Mouse (Mus musculus) T-helper 2 cell (primary cell): ENCODE measurements around the gene Slc1a1.

Source experiments
- in situ Hi-C: fragments of 300-600 bp; cut with MboI, MseI; formaldehyde crosslinking; loops from one replicate; pipeline ENCODE4 v1.15.1; 2025; ENCODE audit warnings: high pct_unique_total_duplicates

Gene Slc1a1

DNA sequence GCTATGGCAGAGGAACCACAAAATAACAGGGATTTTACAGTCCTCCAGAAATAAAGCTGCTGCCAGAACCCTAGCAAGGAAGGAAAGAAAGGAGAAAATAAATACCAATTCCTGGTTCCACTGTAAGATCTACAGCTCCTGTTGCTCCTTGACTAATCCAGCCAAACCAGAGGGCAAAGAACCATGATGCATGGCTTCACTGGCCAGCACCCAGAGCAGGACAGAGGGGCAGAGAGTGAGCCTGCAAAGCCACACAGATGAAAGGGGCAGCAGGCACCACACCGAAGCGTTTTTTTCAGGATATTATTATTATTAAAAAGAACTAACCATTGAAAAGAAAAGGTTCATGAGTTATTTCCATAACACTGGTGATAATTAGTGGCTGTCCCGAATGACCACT, 17.2 kb downstream of the Slc1a1 start:
- in situ Hi-C loops: loop anchor here (5.0 kb wide), 1 partner anchor 90 kb away; no protein-coding TSS in a partner anchor

DNA sequence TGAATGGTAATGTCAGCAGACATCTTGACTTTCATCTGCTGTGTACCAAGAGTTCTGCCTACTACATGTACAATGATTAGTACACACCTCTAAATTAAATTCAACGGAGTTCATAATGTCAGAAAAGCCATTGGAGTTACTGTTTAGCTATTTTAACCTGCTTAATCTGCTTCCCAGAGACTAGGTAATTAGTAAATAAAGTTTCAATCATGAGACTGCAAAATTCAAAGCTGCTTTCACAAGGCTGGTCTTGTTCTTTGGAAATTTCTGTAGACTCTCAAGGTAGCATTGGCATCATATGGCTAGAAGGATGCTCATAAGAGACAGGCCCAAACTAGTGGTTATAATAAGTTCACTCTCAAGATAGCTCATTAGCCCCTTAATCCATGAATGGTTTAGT, 20.0 kb downstream of the Slc1a1 start:
- in situ Hi-C loops: loop anchor here (5.0 kb wide), 1 partner anchor 87 kb away; no protein-coding TSS in a partner anchor

DNA sequence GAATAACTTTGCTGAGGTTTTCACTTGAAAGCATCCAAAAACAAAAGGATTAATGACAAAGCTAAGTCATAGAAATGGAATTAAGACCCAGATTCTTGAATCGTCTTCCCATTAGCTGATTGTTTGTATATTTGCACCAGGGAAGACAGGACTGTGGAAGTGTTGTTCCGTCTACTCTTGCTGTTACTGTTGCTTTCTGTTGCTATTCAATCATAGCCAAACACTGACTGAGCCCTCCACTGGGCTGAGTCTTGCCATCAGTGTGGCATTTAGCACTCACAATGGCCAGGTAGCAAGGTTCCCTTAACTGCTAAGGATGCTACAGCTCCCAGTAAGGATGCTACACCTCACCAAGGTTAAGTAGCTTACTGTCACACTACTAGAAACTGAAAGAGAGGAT, 25.4 kb downstream of the Slc1a1 start:
- in situ Hi-C loops: no loop called here

DNA sequence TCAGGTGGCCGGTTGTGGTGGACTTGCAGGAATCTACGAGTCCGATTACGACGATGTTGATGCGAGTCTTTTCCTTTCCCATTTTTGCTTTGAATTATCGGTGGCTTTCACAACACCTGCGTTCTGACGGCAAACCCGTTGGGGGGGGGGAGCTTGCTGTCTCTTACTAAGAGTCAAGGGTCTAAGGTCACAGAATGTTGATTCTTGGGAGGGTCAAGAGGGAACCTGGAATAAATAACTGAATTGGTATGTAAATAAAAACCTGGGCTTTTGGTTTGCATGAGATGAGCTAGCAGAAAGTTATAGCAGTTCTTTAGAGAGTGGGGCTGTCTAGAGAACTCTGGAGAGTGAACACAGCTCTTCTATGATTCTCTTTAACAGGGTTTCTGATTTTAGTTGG, 28.8 kb downstream of the Slc1a1 start:
- in situ Hi-C loops: no loop called here

DNA sequence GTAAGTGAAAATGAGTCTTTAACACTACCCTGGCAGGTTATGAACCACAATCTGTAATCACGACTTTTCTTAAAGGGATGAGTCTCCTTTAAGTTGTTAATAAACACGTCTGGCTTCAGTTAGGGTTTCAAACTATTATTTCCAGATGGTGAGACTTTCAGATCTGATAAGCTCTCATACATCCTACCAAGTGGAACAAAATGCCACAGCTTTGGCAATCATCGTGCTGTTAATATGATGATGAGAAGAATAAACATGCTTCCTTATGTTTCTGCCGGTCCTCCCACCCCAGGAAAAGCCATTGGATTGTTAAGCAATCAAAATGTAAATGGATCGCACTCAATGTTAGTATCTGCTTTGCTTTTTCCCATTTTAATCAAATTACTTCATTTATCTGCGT, 30.1 kb downstream of the Slc1a1 start:
- in situ Hi-C loops: no loop called here

DNA sequence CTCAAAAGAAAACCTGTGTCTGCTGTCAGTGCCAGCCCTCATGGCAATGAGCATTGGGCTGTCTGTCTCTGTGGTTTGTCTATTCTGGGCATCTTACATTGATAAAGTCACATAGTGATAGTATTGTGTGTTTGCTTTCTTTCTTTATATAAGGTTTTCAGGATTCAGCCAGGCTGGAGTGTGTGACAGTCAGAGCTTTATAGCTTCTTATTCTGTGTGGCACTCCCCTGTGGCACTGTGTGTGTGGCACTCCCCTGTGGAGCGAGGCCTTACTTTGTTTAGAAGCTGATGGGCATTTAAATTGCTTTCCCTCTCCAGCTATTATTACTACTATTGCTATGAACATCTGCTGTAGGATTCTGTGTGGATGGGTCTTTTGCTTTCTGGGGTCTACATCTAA, 30.7 kb downstream of the Slc1a1 start:
- in situ Hi-C loops: no loop called here

DNA sequence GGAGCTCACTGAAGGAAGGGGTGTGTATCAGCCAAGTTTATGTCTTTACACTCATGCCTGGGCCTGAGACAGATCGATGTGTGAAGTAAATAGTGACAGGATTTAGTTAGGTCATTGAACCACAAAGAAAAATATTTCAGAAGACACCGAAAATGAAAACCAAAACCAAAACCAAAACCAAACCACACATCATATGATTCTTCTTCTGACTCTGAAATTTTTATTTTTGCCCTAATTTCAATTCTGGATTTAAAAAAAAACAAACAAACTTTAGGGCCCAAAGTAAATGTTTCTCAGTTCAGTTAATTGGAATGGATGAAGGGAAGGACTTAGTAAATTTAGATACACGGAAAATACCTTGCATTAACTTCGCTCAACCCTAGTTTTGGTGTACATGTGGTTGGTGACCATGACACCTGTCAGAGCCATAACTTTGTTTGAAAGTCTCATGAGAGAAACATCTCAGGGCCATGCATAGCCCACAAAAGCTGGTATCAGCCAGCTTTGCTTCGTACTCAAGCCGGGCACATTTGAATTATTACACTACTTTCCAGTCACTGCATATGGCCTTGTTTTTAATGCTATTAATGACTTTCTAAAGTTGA, 34.5 kb downstream of the Slc1a1 start:
- in situ Hi-C loops: no loop called here

DNA sequence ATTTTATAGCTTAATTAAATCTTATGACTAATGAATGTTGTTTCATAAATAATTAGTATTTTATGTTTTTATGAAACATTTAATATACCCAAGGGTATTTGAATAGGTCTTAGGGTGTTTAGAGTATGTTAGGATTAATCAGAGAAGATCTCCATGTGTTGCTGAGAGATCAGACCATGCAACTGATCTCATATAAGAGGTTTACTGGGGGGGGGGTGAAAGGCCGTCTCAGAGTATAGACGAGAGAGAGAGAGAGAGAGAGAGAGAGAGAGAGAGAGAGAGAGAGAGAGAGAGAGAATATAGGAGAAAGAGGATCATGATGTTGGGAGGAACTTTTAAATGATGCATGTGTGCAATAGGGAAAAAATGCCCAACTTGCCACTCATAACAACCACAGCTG, 35.5 kb downstream of the Slc1a1 start:
- in situ Hi-C loops: no loop called here

DNA sequence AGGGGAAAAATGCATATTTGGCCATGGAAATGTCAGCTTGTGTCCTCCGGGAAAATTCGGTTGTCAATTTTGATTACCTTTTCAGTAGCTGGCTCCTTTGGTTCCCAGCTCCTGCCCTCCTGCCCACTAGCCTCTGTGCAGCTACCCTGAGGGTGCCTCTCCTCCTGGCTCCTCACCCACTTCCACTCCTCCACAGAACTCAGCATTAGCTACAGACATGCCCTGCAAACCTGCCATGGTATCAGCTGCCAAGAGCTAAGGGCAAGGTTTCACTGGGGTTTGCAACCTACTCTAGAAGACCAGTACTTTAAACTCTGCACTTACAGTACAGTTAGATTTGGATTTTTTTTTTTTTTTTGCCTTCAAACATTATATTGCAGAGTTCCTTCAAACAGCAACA, 44.6 kb downstream of the Slc1a1 start:
- in situ Hi-C loops: no loop called here

DNA sequence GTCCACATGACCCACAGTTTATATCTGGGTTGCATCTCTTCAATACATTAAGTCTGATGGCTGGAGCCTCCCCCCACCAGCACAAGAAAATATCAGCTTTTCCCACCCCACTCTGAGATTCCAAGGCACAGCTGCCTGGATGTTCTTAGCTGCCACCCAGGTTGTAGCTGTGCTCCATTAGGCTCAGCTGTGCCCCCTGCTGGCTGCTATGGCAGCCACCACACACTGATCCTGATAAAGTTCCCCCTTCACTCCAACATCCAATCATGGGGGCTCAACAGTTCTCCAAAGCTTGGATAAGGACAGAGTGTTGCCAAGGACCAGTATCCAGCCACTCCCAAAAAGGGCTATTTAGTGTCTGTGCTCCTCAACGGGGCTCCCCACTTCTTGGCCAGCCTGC, 48.3 kb downstream of the Slc1a1 start:
- in situ Hi-C loops: no loop called here

DNA sequence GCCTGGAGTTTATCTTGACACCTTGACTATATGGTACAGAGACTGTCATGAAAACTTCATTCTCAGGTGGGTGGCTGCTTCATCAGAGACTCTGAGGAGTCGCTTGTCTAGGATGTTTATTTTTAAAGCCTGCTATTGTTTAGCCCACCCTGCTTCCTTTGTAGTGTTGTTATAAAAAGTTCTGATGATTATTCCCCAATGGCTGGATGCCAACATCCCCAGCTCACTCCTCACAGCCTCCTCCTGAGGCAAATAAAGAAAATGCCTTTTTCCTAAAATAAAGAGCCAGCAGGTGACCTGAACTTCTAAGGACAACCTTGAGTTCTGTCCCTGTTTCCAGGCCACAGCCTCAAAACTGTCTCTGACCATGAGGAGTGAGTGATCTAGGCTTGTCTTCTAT, 53.6 kb downstream of the Slc1a1 start:
- in situ Hi-C loops: no loop called here

DNA sequence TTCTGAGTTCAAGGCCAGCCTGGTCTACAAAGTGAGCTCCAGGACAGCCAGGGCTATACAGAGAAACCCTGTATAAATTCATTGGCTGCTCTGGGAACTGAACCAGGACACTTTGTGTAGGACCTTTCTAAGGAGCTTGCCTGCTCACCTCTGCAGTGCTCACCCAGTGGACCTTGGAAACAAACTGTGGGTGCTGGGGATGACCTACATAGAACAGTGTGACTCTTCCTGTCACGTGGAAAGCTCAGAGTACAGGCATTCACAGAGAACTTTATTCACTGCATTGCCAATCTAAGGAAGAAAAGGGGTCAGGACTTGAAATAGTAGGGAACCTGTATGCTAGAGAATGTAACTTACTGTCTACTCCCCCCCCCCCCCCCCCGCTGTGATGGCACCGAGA, 54.4 kb downstream of the Slc1a1 start:
- in situ Hi-C loops: no loop called here

DNA sequence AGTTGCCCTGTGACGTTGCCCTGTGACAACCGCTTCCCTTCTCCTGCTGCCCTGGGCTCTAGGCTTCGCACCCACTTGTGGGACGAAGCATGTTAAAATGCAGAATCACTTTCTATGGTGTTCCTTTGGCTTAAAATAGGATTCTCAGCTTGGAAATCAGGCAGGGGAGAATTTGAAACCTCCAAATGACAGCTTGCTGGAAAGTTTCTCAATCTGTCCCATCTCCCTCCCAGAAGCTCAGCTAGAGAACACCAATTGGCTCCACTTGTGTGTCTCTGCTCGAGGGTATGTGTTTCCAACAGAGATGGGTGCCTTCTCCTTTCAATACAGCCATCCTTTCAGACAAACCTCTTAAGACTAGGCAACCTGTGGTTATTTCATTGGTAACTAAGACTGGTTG, 56.4 kb downstream of the Slc1a1 start:
- in situ Hi-C loops: no loop called here

DNA sequence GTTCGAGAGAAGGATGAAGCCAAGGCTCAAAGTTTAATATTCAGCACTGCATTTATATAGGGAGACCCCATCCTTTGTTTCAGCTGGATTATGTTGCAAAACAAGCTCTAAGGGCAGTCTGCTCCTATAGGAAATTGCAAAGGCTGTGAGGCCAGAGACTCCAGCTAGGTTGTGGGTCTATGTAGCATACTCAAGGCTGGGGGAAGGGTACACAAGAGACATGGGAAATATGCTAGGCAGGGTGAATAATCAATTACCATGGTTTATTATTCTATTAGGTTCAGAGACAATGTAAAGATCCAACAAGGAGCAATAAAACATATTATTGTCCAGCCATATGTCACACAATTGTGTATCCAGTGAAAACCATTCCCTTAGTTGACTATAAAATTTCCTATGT, 57.0 kb downstream of the Slc1a1 start:
- in situ Hi-C loops: no loop called here

DNA sequence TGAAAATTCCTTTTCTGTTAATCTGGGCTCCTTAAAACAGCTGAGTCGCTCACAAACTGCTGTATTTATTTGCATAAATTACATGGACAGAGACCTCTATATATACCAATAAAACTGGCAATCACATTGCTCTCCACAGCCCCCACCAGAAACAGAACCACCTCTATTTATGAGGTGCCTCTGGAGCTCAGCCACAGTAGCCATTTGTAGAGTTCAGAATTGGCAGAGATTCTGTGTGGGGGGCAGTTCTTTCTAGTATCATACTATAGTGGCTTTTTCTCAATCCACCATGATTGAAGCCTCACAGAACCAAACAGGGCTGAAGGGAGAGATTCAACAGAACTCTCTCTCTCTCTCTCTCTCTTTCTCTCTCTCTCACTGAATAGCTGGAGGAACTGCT, 61.8 kb downstream of the Slc1a1 start:
- in situ Hi-C loops: no loop called here

DNA sequence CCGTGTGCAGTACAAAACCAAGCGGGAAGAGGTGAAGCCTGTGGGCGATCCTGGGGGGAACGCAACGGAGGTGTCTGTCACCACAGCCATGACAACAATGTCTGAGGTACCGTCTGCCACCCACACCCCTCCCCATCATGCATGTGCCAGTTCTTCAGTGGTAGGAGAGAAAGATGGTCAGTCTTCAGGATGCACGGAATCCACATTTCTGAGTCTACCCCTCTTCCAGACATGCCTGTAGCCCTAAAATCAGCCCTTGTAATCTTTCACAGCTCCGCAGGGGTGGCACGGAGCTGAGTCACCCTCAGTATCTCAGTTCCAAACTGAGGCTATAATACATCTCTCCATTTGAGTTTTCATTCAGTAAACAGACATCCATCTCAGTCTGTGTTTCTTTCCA, 62.6 kb downstream of the Slc1a1 start:
- in situ Hi-C loops: no loop called here

DNA sequence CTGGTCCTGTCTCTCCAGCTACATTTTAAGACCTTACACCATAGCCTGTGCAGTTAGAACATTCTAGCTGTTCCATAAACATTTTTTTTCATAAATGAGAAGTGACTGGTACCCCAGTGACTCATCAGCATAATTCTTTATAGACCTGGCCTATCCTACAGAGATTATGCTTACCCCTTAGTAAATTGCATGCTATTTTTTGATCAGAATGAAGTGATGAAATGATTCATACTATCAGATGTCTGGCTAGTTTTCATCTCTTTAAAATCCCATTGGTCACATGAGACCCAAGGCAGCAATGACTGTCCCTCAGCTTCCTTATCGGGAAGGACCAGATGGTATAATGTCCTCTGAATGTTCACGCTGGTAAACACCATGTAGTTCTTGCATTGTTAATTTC, 65.9 kb downstream of the Slc1a1 start:
- in situ Hi-C loops: no loop called here

DNA sequence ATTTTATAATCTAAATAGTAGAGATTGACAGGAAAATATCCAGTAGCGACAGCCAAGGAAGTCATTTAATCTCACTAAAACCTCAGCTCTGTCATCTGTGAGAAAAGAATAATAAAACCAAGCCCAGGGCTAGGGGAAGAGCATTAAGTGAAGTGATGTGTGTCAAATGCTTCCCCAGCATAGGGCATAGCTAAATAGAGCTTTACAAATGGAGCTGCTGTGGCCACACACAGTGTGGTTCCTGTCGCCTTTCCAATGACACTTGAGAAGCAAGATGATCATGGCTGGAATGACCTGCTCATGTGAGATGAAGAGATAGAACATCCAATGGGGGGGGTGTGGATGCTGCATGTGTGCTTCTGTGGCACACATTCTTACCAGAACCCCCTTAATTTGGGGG, 67.3 kb downstream of the Slc1a1 start:
- in situ Hi-C loops: no loop called here

DNA sequence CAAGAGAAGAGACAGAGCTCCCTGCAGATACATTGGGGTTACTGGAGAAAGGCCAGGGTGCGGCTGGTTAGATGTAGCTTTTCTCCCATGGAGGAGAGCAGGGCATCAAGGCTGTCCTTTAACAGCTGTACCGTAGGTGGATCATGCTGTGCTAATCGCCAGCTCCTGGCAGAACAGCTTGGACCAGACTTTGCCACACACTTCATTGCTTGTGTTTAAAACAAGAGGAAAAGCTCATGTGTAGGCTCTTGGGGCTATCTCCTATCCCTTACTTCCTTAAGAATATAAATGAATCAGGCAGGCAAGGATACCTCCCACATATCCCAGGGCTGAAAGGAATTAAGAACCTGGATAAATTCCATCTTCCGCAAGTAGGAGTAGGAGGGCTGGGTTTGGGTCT, 68.0 kb downstream of the Slc1a1 start:
- in situ Hi-C loops: no loop called here

DNA sequence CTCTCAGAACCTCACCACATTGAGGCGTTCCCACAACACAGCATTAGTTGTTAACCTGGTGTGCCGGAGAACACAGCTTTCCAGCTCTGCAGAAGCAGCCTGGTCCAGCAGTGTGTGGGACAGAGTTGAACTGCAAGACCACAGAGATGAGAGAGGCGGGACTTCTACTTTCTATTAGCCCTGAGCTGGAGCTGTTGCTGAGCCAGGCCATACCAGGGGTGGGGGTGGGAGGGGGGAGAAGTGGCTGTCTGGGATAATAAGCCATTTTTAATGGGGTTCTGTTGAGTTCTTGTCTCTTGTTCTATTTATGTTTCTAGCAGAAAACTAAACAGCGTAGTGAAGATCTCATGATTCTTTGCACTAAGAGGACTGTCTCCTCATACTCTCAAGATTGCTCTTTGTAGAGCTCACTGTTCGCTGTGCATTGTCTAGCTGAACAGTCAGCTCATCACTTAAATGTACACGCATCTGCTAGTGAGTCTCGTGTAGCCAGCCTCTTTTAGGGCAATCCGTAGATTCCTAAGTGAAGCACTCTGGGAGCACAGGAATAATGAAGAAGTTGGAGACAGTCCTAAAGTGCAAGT, 68.8 kb downstream of the Slc1a1 start:
- in situ Hi-C loops: no loop called here

DNA sequence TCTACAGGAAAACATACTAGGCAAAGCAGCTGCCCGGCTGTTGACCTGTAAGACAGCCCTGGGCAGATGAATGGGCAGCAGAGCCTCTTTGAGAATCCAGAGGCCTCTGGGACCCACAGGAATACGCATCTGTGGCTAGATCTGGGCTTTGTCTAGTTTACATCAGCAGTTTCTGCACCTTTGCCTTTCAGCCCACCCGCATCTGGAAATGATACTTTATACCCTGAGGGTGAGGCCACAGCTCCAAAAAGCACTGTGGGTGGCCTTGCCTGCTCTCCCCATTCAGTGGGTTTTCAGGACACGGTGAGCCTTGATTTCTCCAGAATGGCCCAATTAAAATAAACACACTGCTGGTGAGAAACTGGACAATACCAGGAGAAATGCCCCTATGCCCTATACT, 73.3 kb downstream of the Slc1a1 start:
- in situ Hi-C loops: no loop called here

DNA sequence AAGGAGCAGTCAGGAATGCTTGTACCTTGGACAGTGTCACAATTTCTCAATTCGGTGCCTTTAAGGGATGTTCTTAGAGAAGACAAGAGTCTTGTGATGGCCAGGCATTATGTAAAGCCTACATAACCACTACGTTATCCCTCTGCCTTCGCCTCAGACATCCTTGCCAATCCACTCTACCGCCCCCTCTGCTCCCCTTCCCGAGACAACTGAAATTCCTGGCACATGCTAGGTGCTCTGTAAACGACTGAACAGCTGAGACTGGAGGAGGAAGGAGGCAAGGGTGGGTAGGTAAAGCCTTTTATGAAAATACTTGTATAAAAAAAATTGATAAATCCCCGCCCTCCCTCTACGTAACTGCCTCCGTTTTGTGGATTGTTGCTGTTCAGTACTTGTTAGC, 73.8 kb downstream of the Slc1a1 start:
- in situ Hi-C loops: no loop called here

DNA sequence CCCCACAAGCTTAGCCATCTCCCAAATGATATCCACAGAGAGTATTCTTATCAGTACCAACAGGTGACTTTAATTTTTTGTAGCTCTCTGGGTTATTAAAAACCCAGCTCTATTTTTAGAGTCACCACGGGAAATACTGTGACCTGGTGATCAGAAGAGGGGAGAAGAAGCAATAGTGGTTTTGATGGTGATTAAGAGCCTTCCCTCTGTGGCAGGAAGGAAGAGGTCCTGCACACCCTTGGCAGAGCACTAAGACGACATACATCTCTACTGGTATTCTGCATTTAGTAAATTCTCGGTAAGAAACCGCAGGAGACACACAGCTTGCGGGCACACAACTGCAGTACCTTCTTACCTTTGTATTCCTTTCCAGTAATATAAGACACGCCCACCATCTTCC, 79.7 kb downstream of the Slc1a1 start:
- in situ Hi-C loops: no loop called here

DNA sequence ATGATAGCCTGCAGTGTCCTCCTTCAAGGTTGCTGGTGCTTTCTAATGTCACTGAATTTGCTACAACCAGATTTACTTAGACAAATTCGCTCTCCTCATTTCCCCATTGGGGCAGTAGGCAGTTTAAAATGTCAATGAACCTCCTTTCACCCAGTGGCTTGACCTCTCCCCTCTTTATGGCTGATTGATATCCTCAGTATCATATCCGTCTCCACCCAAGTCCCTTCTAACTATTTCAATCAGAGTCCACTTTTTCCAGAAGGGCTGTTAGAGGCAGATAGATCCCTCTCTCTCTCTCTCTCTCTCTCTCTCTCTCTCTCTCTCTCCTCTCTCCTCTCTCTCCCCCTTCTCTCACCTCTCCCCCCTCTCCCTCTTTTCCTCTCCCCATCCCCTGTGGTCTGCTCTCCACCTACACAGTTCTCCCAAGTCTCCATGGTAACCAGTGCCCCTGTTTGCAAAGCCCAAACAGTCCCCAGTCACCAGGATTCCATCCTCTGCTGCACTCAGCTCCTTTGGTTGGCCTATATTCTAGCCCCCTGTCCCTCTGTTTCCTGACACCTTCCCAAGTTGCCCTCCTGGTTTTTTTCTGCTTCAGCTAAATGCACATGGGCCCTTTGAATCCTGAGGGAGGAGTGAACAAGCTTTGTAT, 80.9 kb downstream of the Slc1a1 start:
- in situ Hi-C loops: no loop called here
